Mouse (Mus musculus) c-Kit-positive CD71-negative TER-119-negative erythroid progenitor cells, embryonic 14.5 days (primary cell): ENCODE data around the gene Lrrc15.

Experiments used
- DNase-seq: peaks from one replicate; pipeline ENCODE4 v3.0.0-alpha.2; 2013; ENCODE audit warnings: low read depth

The Lrrc15 gene

DNA sequence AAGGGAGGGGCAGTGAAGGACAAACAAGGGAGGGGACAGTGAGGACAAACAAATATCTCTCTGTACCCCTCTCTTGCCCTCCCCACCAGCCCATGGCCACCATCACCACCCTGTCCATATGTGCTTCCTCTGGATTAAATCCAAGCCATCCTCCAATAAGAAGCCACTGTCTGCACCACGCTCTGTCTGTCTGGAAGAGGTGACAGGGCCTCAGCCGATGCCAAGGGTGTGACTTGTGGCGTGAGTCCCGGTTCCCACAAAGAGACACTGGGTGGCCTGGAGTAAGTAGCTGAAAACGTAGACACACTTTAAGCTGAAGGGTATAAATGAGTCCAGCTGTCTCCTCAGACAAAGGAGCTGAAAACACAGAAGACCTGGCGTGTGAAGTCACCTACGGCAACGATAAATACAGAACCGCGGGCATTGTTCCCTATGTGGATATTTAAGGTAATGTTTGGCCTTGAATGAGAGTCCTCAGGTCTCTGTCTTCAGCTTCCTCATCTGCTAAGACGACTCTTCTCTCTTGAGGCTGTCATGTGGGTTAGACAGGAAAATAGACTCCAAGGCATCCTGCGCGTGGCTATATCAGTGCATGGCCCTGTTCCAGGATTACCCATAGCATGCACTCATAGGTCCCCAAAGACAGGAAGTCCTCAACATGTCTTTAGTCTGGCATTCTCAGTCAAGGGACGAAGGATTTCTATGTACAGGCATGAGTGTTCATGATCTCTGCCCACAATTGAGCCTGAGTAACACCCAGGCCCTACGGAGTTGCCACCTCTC is 7.3 kb downstream of the Lrrc15 start:
- DNase-seq, result no peak

DNA sequence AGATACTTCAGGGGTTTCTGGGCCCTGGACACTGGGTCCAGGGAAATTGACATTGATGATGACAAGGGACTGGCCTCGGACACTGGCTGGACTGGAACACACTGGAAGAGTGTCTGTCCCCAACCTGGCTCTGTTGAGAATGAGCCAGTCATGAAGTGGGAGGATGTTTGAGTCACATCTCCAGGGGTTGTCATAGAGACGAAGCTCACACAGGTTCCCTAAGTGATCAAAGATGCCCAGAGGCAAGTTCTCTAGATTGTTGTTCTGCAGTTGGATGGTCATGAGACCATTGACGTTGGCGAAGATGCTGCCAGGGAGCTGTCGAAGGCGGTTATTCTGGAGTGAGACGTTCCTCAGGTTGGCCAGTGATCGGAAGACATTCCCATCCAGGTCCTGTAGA is 10.0 kb downstream of the Lrrc15 start:
- no peak for DNase-seq

DNA sequence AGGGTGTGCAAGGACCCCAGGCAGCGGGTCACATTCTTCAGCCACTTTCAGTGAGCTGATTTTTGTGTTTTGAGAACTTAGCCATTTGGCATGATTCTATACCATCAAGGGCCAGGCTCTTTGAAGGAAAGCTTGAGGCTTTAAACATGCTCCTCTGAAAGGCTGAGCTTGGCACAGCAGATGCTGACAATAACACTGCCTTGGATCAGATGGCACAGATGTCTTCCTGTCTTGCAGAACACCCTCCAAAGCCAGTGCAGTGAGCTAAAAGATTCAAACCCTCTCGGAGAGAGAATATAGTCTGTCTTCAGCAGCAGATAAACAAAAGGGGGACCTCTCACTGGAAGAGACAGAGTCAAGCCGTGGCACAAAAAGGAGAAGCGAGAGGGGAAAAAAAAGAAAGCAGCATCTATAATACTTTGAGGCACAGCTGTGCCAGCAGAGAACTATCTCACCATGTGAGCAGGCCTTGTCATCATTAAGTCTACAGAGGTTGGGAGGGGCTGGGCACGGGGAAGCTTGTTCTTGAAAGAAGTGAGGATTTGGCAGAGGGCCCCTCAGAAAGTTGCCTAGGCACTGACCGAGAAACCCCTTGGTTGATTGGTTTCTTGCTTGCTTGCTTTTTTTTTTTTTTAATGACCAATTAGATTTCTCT is 11.0 kb downstream of the Lrrc15 start:
- no peak for DNase-seq

DNA sequence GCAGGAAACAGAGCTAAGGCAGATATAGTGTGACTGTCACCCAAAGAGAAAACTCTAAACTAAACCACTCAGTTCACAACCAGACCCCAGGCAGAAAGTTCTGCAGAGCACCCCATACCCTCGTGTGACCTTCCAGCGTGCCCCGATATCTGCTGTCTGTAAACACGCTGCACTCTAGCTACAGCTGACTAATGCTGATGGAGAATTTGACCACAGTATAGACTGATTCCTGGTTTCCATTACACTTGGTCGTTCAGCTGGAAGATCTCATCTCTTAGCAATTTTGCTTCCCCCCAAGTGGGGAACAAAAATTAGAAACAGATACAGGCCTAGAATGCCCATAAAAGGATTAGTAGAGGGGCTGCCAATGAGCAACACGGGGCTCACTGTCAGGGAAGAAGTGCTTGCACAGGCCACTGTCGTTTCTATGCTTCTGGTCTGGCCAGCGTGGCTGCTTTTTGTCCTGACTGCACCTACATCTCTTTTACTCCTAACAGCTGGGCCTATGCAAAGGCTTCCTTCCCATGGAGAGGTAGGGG is 11.8 kb downstream of the Lrrc15 start:
- DNase-seq, result no peak

DNA sequence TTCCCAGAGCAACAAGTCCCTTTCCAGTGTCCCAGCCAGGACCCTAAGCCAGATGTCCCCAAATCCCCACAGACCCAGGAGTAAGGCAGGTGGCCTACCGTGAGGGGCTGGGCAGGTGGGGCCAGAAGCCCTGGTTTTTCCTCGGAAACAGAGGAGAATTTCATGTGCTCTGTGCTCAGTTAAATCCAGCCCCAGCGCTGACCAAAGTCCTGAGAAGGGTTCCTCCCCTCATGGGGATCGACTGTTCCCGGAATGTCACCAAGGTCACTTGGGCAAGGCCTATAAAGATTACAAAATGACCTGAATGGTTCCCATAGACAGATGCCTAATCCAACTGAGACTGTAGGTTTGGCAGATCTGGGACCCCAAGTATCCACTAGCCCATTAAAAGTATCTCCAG is 15.7 kb downstream of the Lrrc15 start, which contains the start of gene Cpn2:
Gene Cpn2 (minus strand): TSS at position 141 of the 400 bp plus-strand sequence.
- DNase-seq, result no peak

- no peak for DNase-seq
Observed at GRCm38 (mm10) chr16:30266561-30266960, 16.5 kb downstream of the Lrrc15 start.

- DNase-seq, result no peak
Observed at GRCm38 (mm10) chr16:30265611-30266010, 17.4 kb downstream of the Lrrc15 start.

DNA sequence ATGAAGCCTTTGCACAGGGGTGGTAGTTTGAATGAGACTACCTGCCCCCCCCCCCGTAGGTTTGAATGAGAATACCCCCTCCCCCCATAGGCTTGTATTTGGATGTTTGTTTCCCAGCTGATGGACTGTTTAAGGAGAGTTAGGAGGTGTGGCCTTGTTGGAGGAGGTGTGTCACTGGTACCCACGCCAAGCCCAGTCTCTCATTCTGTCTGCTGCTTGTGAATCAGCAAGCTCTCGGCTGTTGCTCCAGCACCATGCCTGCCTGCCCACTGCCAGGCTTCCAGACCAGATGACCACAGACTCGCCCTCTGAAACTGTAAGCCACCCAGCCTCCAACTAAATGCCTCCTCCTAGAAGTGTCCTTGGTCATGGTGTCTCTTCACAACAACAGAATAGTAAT is 19.9 kb downstream of the Lrrc15 start:
- DNase-seq, result no peak

- DNase-seq, result peak; percentile 65
Observed at GRCm38 (mm10) chr16:30262664-30263063, 20.4 kb downstream of the Lrrc15 start.

- no peak for DNase-seq
Observed at GRCm38 (mm10) chr16:30262157-30262556, 20.9 kb downstream of the Lrrc15 start.

GRCm38 (mm10) chr16:30261341-30261740 is 21.7 kb downstream of the Lrrc15 start:
- DNase-seq, result no peak

DNA sequence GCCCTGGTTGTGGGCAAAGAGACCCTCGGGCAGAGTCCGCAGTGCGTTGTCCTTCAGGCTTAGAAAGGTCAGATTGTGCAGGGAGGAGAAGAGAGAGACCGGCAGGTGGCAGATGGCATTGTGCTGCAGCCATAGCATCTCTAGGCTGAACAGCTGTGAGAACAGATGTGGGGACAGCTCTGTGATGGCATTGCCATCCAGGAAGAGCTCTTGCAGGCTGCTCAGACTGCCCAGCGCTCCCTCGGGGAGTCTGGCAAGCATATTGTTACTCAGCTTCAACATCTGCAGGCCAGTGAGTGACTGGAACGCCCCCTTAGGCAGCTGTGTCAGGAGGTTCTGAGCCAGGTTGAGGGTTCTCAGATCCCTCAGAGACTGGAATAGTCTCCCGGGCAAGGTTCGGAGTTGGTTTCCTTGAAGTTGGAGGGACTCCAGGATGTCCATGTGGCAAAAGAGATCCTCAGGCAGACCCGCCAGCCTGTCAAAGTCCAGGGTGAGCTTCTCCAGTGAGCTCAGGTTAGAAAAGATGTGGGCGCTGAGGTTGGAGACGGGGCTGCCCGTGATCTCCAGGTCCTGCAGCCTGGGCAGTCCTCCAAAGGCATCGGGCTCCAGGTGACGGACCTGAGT is 22.9 kb downstream of the Lrrc15 start:
- DNase-seq, result no peak

DNA sequence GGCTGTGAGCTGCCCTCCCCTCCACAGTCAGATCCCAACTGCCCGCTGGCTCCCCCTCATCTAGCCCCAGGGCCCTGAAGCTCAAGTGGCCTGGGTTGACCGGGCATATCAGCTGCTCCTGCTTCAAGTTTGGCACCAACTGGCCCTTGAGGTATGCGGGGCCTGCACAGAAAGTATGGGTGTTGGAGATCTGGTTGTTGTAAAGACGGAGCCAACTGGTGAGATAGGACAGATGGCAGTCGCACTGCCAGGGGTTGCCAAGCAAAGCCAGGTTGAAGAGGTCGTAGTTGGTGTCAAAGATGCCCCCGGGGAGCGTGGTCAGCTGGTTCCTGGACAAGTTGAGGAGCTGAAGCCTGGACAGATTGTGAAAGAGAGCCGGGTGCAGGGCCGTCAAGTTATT is 23.6 kb downstream of the Lrrc15 start:
- no peak for DNase-seq

GRCm38 (mm10) chr16:30258441-30258840 is 24.6 kb downstream of the Lrrc15 start:
- no peak for DNase-seq

DNA sequence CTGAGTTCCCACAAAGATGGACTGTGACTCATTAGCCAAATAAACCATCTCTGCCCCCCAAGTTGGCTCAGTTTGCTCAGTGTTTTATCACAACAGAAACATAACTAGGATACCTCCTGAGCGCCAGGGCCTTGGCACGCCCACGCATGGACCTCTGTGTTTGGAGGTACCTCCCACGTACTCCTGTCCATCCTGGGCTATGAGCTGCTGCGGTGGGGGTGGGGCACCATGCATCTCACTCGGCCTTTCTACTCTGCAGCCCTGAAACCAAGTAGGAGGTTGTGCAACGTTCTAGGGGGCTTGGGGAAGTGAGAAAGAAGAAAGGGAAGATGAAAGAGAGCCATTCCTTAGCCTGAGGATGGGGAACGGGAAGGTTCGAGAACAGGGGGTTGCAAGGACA is 25.3 kb downstream of the Lrrc15 start:
- no peak for DNase-seq

GRCm38 (mm10) chr16:30255061-30255460 is 28.0 kb downstream of the Lrrc15 start:
- DNase-seq, result no peak

DNA sequence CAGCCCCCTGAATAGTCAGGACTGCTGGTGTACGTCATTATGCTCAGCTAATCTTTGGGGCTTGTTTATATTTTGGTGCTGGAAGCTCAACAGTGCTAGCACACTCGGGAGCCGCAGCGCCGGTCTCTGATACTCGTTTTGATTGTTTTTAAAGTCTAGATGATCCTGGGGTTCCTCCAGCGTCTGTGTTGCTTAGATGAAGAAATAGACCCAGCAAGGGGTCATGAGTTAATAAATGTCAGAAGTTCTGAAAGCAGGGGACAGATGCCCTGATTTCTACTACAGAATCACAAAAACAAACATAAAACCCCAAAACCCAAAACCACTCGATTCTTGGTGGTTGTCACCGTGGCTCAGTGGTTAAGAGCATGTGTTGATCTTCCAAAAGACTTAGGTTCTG is 29.2 kb downstream of the Lrrc15 start:
- no peak for DNase-seq

DNA sequence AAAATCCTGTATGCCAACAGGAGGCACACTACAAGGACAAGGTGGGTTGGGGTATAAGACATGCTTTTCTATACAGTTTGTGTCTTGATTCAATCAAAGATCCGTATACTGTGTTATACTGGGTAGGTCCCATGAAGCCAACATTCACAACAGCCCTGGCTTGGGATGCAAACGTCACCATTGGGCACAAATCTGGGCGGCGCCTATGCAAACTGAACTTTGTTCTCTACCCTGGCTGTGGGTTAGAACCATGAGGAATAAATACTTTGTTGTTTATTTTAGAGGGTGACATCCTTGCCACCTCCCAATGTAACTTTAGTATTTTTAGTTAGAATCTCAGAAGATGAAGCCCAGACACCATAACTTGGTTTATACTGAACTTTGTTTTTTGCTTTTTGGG is 29.7 kb downstream of the Lrrc15 start:
- no peak for DNase-seq

DNA sequence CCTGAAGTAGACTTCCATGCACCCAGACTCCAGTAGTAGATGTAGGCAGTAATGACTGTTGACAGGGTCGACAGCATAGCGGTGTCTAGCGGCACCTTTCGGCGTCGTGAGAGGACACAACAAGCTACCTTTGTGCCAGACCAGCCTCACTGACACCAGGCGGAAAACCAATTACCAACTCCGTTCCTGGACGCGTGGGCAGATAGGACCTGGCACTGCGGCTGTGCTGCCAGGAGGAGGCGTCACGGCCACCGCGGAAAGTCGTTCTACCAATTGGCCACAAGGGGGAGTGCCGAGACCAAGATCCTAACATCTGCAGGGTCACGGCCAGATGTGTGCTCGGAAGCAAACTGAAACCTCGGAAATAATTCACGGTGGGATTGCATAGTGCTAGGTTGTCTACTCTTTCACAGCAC is 31.0 kb downstream of the Lrrc15 start:
- DNase-seq, result peak; percentile 82

DNA sequence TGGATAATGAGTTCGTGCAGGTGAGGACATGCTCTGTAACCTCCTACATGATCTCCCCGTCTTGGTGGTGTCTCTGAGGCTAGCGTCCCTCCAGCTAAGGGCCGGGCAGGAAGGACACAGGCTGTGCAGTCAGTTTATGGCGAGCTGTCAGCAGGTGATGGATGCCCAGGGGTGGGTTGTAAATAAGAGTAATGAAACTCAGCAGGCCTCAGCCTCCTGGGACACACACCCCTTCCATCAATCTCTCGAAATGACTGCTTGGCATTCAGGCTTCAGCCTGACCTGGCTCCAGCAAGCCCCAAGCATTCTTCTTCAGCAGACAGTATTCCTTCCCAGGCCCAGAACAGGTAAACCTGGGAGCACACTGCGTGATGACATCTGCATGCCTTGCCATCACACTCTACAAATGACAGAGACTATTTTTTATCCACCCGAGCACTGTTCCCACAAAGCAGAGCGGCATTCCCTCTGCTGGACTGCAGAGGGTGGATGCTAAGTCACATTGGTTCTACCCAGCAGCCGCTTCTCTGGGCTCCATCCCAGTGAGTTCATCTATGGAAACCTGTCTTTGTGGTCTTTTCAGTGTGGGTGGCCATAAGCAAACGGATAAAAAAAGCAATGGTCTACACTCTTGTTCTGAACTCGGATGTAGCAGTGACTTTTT is 38.9 kb downstream of the Lrrc15 start:
- no peak for DNase-seq

- DNase-seq, result no peak
Observed at GRCm38 (mm10) chr16:30241623-30242022, 41.4 kb downstream of the Lrrc15 start.

GRCm38 (mm10) chr16:30238791-30239190 is 44.3 kb downstream of the Lrrc15 start:
- DNase-seq, result no peak
